Mouse (Mus musculus) neural tube, embryonic 11.5 days (tissue): ENCODE results near the gene Ubald1. TPM values are rescaled to one million over a fixed set of nuclear protein-coding genes. Genes with fewer than 3 reads are reported as not detected.

Experiments used
- polyA plus RNA-seq: library from polyadenylated mRNA; unstranded; fragments of >200 nt; fragmentation: Nextera tagmentation; extraction: Ambion mirVana; gene quantifications from 2 replicates; pipeline ENCODE4 v1.2.1, GENCODE M21; 2014

The Ubald1 gene
- polyA plus RNA-seq, 1 experiment from 2014 or later, result 35.3 TPM

Other genes starting within 250 kb of the Ubald1 start
- 10.5 and 11.1 TPM in 2 replicates for gene Vasn, start 240.4 kb downstream of the Ubald1 start, polyA plus RNA-seq
- 54.2 and 56.6 TPM in 2 replicates for gene Dnaja3, start 240.3 kb downstream of the Ubald1 start, polyA plus RNA-seq
- gene Coro7, start 200.5 kb downstream of the Ubald1 start, polyA plus RNA-seq, result 18.7 and 24.8 TPM in 2 replicates
- 156 and 159 TPM in 2 replicates for gene Nmral1, start 161.0 kb downstream of the Ubald1 start, polyA plus RNA-seq
- 91.7 and 103 TPM in 2 replicates for gene Hmox2, start 154.0 kb downstream of the Ubald1 start, polyA plus RNA-seq
- gene Cdip1, start 90.0 kb downstream of the Ubald1 start, polyA plus RNA-seq, result 102 and 104 TPM in 2 replicates
- gene 4930562C15Rik, start 44.9 kb downstream of the Ubald1 start, polyA plus RNA-seq, result 0.20 and 0.38 TPM in 2 replicates
- gene Mgrn1, start 5.9 kb upstream of the Ubald1 start, polyA plus RNA-seq, result 81.6 and 85.5 TPM in 2 replicates
- 140 and 141 TPM in 2 replicates for gene Nudt16l1, start 58.4 kb upstream of the Ubald1 start, polyA plus RNA-seq
- gene Anks3, start 83.9 kb upstream of the Ubald1 start, polyA plus RNA-seq, result 42.4 and 44.9 TPM in 2 replicates
- not detected in 2 replicates for gene Sept12, start 117.5 kb upstream of the Ubald1 start, polyA plus RNA-seq
- 1.4 TPM in 1 of 2 replicates, not detected in the other for gene Smim22, start 127.0 kb upstream of the Ubald1 start, polyA plus RNA-seq
- 83.0 and 88.0 TPM in 2 replicates for gene Rogdi, start 133.2 kb upstream of the Ubald1 start, polyA plus RNA-seq
- 178 and 199 TPM in 2 replicates for gene Glyr1, start 169.5 kb upstream of the Ubald1 start, polyA plus RNA-seq
- 22.6 and 24.5 TPM in 2 replicates for gene Ubn1, start 169.7 kb upstream of the Ubald1 start, polyA plus RNA-seq